Mouse (Mus musculus): ENCODE data around the gene Smr2. TPM values are rescaled to one million over a fixed set of nuclear protein-coding genes. Genes with fewer than 3 reads are reported as not detected.
"Not testable (repeated sequence)": the region's sequence is repeated elsewhere in the genome, so short reads cannot be mapped to it uniquely, and the experiment has no call there.

Smr2 gene
- not detected for total RNA-seq (2022)

DNA sequence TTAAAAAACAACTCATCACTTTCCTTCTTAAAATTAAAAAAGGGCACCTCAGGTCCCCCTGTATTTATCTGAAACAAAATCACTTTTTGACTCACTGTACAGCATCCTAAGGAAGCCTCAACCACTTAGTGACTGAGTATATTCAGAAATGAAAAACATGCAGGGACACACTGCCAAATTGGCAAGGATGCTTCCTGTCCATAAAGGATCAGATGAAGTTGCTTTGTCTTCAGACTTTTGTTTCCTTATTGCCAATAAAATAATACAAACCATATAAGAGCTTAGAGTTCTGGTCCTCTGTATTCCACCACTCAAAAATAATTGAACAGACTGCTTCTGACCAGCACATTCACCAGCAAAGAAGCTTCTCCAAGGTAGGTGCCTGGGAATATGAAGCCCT lies at the start of gene Smr2:
Smr2 (plus strand) TSS at position 301 of the 400 bp plus-strand sequence.
- DNase-seq (ENCODE audit: low spot score): not testable (repeated sequence)

DNA sequence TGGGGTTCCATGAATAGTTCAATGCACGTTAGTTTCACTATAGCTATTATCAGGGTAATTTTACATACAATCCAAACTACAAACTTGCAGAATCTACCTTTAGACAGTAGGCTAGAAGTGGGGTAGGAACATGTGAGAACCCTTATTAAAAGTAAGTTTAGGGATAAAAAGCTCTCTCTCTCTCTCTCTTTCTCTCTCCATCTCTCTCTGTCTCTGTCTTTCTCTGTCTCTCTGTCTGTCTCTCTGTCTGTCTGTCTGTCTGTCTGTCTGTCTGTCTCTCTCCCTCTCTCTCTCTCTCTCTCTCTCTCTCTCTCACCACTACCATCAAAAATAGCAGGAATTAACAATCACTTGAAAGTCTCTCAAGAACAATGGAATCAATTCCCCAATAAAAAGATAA lies 25.1 kb downstream of the Smr2 start, which contains the start of gene Gm11116:
Gm11116 (minus strand) TSS at position 101 of the 400 bp plus-strand sequence.
- DNase-seq (ENCODE audit: low spot score): no peak

- no peak for DNase-seq (ENCODE audit: low spot score)
Measured at GRCm38 (mm10) chr5:88153999-88154398, 67.6 kb downstream of the Smr2 start, which contains the start of gene Gm11115. TSS of gene Gm11115 (minus strand) at chr5:88154099.

Other genes starting within 250 kb of the Smr2 start
- gene Odam, start 201.5 kb upstream of the Smr2 start, total RNA-seq (2022): not detected
- not detected for gene Csn3, start 161.0 kb upstream of the Smr2 start, total RNA-seq (2022)
- not detected for gene 2310003L06Rik, start 117.1 kb upstream of the Smr2 start, total RNA-seq (2022)
- not detected for gene Gm28434, start 117.0 kb upstream of the Smr2 start, total RNA-seq (2022)
- not detected for gene Cabs1, start 107.1 kb upstream of the Smr2 start, total RNA-seq (2022)
- gene Smr3a, start 84.0 kb upstream of the Smr2 start, total RNA-seq (2022): not detected
- gene Gm11116, start 25.0 kb downstream of the Smr2 start, total RNA-seq (2022): not detected
- not detected for gene Gm11115, start 67.5 kb downstream of the Smr2 start, total RNA-seq (2022)
- gene Gm7714, start 182.4 kb downstream of the Smr2 start, total RNA-seq (2022): not detected
- gene Prol1, start 230.8 kb downstream of the Smr2 start, total RNA-seq (2022): not detected